In the genomic region with DNA sequence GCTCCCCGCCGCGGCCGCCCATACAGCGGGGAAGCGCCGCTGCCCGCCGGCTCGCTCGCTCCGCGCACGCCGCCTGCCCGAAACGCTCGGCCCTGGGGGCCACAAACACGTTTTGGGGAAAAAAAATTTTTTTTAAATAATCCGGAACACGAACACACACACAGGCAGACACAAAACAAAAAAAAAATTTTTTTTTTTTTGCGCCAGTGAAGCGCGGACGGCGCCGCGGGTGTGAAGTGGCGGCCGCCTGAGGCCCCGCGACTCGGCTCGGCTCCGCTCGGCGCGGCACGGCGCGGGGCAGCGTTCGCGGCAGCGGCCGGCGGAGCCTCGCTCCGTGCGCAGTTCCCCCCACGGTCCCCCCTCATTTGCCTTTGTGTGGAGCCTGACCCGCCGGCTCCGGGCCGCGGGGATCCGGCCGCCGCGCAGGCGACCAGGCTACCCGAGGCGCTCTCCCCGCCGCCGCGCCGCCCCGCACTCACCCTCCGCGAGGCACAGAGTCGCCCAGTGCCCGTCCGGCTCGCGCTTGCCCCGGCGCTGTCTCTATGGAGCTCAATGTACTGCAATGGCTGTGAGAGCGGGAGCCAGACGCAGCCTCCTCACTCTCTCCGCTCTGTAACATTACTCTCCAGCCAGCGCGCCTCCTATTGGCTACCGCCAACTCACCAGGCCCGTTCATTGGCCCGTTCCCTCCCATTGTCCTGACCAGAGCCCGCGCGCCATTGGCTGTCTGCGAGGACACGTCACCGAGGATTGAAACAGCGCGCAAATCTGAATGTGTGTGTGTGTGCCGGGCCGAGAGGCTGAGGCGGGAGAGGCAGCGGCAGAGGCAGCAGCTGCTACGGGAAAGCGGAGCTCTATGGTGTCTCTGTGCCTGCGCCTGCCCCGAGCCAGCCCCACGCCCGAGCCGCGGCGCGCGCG, we compare ENCODE assay signal across 7 mouse cellular contexts. TPM values are rescaled to one million over a fixed set of nuclear protein-coding genes. Genes with fewer than 3 reads are reported as not detected.
A peak's percentile ranks its signal among the peaks of the same experiment; 100 is the strongest.
DNase-seq lines count a peak whose midpoint lies in the region; ATAC-seq and TF ChIP-seq lines count a peak whose summit lies in the region.

No protein-coding gene starts in this region.

- peak; percentile 99 for DNase-seq in adrenal gland, adult 8-10 months
- peak; percentile 99 for DNase-seq in embryo, embryonic 9.5 days (ENCODE audit: extremely low spot score)
- peak; percentile 96 to 99 for DNase-seq in gastrocnemius, postnatal 4 days (ENCODE audit: low spot score in 2 of 2)
- peak; percentile 99 for DNase-seq in left cerebral cortex, postnatal 36 days (ENCODE audit: low spot score in 2 of 2)

- no peak for TF ChIP-seq CTCF in small intestine, adult 2 months (IDR thresholded peaks at IDR 0.05; ENCODE audit: extremely low read depth, insufficient read length, insufficient replicate concordance, low read depth, low read length)

- TF ChIP-seq POLR2A in small intestine, adult 2 months (IDR thresholded peaks at IDR 0.05; ENCODE audit: low read depth, low read length) = peak; percentile 71; the same call in 1 of the 2 replicates

- no peaks in the 10 kb centered on the region for H3K9me3 ChIP-seq in intestine, embryonic 16.5 days (ENCODE audit: control insufficient read depth, low read length)
- no peaks in the 10 kb centered on the region for H3K9me3 ChIP-seq in midbrain, embryonic 12.5 days

- H3K4me2 ChIP-seq in intestine, embryonic 16.5 days (ENCODE audit: low read depth, low read length) = peak overlapping the region; percentile 95
- peak overlapping the region; percentile 95 for H3K4me2 ChIP-seq in midbrain, embryonic 12.5 days (replicated peaks)

- H3K4me1 ChIP-seq in intestine, embryonic 16.5 days (ENCODE audit: control insufficient read depth, insufficient read depth, low read length) = peaks cover 10% of the 10 kb centered on the region; the same call in 1 of the 2 replicates
- peaks cover 22% of the 10 kb centered on the region for H3K4me1 ChIP-seq in midbrain, embryonic 12.5 days
- H3K4me1 ChIP-seq in small intestine, adult 2 months (ENCODE audit: control insufficient read depth, insufficient read depth, insufficient read length, low read length) = peaks cover 2% of the 10 kb centered on the region

- intact Hi-C loops in left cerebral cortex, postnatal 36 days (cut with DNase I) = loop anchor here (2.0 to 5.0 kb wide), 3 partner anchors 95 to 245 kb away; no protein-coding TSS in a partner anchor

- peak overlapping the region; percentile 99 for H3K9ac ChIP-seq in intestine, embryonic 16.5 days (ENCODE audit: low read depth, low read length)
- H3K9ac ChIP-seq in midbrain, embryonic 12.5 days (replicated peaks) = peak overlapping the region; percentile 98

- WGBS in intestine, embryonic 16.5 days = under 1% methylated on average over 102 of the region's 110 CpGs
- WGBS in midbrain, embryonic 12.5 days = under 1% methylated on average over 84 of the region's 110 CpGs
- WGBS in small intestine, adult 2 months = 3% methylated on average over 110 of the region's 110 CpGs

- H3K27me3 ChIP-seq in intestine, embryonic 16.5 days (replicated peaks; ENCODE audit: control insufficient read depth, insufficient read depth, low read length) = no peaks in the 10 kb centered on the region
- no peaks in the 10 kb centered on the region for H3K27me3 ChIP-seq in midbrain, embryonic 12.5 days
- no peaks in the 10 kb centered on the region for H3K27me3 ChIP-seq in small intestine, adult 2 months (ENCODE audit: control insufficient read depth, insufficient read depth, low read length)

- ATAC-seq in intestine, embryonic 16.5 days = peak; percentile 98
- peak; percentile 95 for ATAC-seq in midbrain, embryonic 12.5 days (ENCODE audit: low FRiP score, low read depth)

- H3K27ac ChIP-seq in intestine, embryonic 16.5 days (ENCODE audit: low read length) = peak overlapping the region; percentile 100
- H3K27ac ChIP-seq in midbrain, embryonic 12.5 days (replicated peaks) = peak overlapping the region; percentile 100
- peak overlapping the region; percentile 93 for H3K27ac ChIP-seq in small intestine, adult 2 months (ENCODE audit: insufficient read depth, low read depth, low read length)

- no peaks in the 10 kb centered on the region for H3K36me3 ChIP-seq in intestine, embryonic 16.5 days (ENCODE audit: control insufficient read depth, insufficient read depth, low read length)
- peaks cover 17% of the 10 kb centered on the region for H3K36me3 ChIP-seq in midbrain, embryonic 12.5 days
- peaks cover 4% of the 10 kb centered on the region for H3K36me3 ChIP-seq in small intestine, adult 2 months (ENCODE audit: control insufficient read depth, insufficient read depth, low read length)

- H3K4me3 ChIP-seq in intestine, embryonic 16.5 days (ENCODE audit: low read length) = peak overlapping the region; percentile 89
- H3K4me3 ChIP-seq in midbrain, embryonic 12.5 days = peak overlapping the region; percentile 84
- H3K4me3 ChIP-seq in small intestine, adult 2 months (ENCODE audit: low read depth, low read length) = peak overlapping the region; percentile 93

RNA-seq across cellular contexts. Expression of a gene that starts 57.7 kb away (rescaled TPM):
- total RNA-seq in adrenal gland, adult 8-10 months (2022) = 1 to 10 TPM; 1.7 to 6.9 (median 5.2) TPM
- 1 to 10 TPM; 1.5 to 3.6 TPM for total RNA-seq in gastrocnemius, postnatal 4 days (2021)
- 0.80 and 1.0 TPM in 2 replicates for polyA plus RNA-seq in intestine, embryonic 16.5 days (2015; fragmentation: Nextera tagmentation; extraction: Ambion mirVana)
- 10 to 100 TPM; 14.8 to 36.1 TPM for total RNA-seq in left cerebral cortex, postnatal 36 days (2021)
- polyA plus RNA-seq in midbrain, embryonic 12.5 days (2016; fragmentation: Nextera tagmentation; extraction: Ambion mirVana) = 2.0 TPM in 1 of 2 replicates, not detected in the other
- polyA plus RNA-seq in small intestine, adult 2 months (2012; rRNA removed) = not detected in 2 replicates

Comparison
In these comparisons a context has a peak if more than half of its experiments do, and no peak if none do; other contexts are left out.
1. Peak in every context shown above with its lines: DNase-seq, ATAC-seq, H3K4me3 ChIP-seq and H3K27ac ChIP-seq.